Mouse (Mus musculus) bone marrow macrophage, adult 2 months (primary cell): ENCODE measurements at regions not wholly inside any gene's neighbourhood (a gene's known extent, or its start where the extent isn't known, plus 50 kb on each side); places are given as distances from the start of the nearest gene placed in this dataset.
"Not testable (repeated sequence)": the region's sequence is repeated elsewhere in the genome, so short reads cannot be mapped to it uniquely, and the experiment has no call there.

ENCODE experiments used
- H3K27ac ChIP-seq: 2 replicates; pipeline ENCODE4 v1.5.1; 2012; ENCODE audit warnings: low read depth, low read length; ENCODE audit not compliant: insufficient read depth
- H3K4me1 ChIP-seq: 2 replicates; pipeline ENCODE4 v1.6.1; 2012; ENCODE audit warnings: low read length; ENCODE audit not compliant: control insufficient read depth, insufficient read depth
- H3K4me3 ChIP-seq: 2 replicates; pipeline ENCODE4 v1.5.1; 2012; ENCODE audit warnings: mild to moderate bottlenecking, low read length, moderate library complexity; ENCODE audit not compliant: insufficient read depth
- CTCF ChIP-seq: IDR thresholded peaks from 2 replicates; pipeline ENCODE4 v1.5.1; 2012; ENCODE audit warnings: low read depth, mild to moderate bottlenecking, low read length, moderate library complexity
- POLR2A ChIP-seq: IDR thresholded peaks from 2 replicates; pipeline ENCODE4 v1.6.1; 2012; ENCODE audit warnings: mild to moderate bottlenecking, low read depth, low read length, borderline replicate concordance

- Histone ChIP-seq H3K4me1 (peaks cover 22% of the 10 kb centered on the region), H3K27ac (no peak overlapping the region), H3K4me3 (no peak overlapping the region)
- TF ChIP-seq CTCF (no peak), POLR2A (no peak)
These were observed 61.8 kb upstream of the Prkar2b start for GRCm38 (mm10) chr12:32122915-32123314.

GRCm38 (mm10) chr12:32122007-32122406, 60.9 kb upstream of the Prkar2b start:
- not testable (repeated sequence) for H3K27ac ChIP-seq, H3K4me3 ChIP-seq
- H3K4me1 ChIP-seq, result peaks cover 13% of the 10 kb centered on the region

GRCm38 (mm10) chr12:32112691-32113090, 51.6 kb upstream of the Prkar2b start:
- TF ChIP-seq CTCF, result no peak
- no peak for TF ChIP-seq POLR2A
- peaks cover 19% of the 10 kb centered on the region for H3K4me1 ChIP-seq
- H3K4me3 ChIP-seq, result no peak overlapping the region
- no peak overlapping the region for H3K27ac ChIP-seq

- no peak for TF ChIP-seq CTCF
- no peak for TF ChIP-seq POLR2A
- peak overlapping the region; percentile 92 for H3K27ac ChIP-seq
- H3K4me3 ChIP-seq, result peak overlapping the region; percentile 38; the same call in 1 of the 2 replicates
- peaks cover 19% of the 10 kb centered on the region for H3K4me1 ChIP-seq
These were observed 50.5 kb upstream of the Prkar2b start for GRCm38 (mm10) chr12:32111508-32112119.

- Histone ChIP-seq H3K4me1 (peaks cover 15% of the 10 kb centered on the region), H3K4me3 (no peak overlapping the region), H3K27ac (peak overlapping the region; percentile 22; the same call in 1 of the 2 replicates)
- no peak for TF ChIP-seq POLR2A
- no peak for TF ChIP-seq CTCF
These were observed 49.8 kb upstream of the Prkar2b start for GRCm38 (mm10) chr12:32110903-32111302.
